Mouse (Mus musculus) CH12.LX (cell line): ENCODE data around the gene Inafm2.

Source experiments
- CHD2 ChIP-seq: IDR thresholded peaks from 2 replicates; pipeline ENCODE4 v1.6.1; 2011; ENCODE audit warnings: low read length, improper control_type of control experiment
- CTCF ChIP-seq, 2 experiments: IDR thresholded peaks in 1 of 2; conservative IDR thresholded peaks in 1 of 2; 2 replicates each; pipeline ENCODE4 v1.5.1; 2011 to 2012; ENCODE audit warnings: low read depth in 2 of 2, low read length in 2 of 2, improper control_type of control experiment in 1 of 2, inconsistent platforms in 1 of 2, mild to moderate bottlenecking in 1 of 2, moderate library complexity in 1 of 2
- EP300 ChIP-seq: IDR thresholded peaks from 2 replicates; pipeline ENCODE4 v1.6.1; 2011; ENCODE audit warnings: low read length, improper control_type of control experiment
- GABPA ChIP-seq: IDR thresholded peaks from 2 replicates; pipeline ENCODE4 v1.6.1; 2012; ENCODE audit warnings: low read depth, low read length, improper control_type of control experiment, inconsistent platforms; ENCODE audit not compliant: insufficient replicate concordance
- HCFC1 ChIP-seq: IDR thresholded peaks from 2 replicates; pipeline ENCODE4 v1.6.1; 2012; ENCODE audit warnings: low read depth, mild to moderate bottlenecking, inconsistent platforms, low read length, improper control_type of control experiment
- JUN ChIP-seq: IDR thresholded peaks from 2 replicates; pipeline ENCODE4 v1.6.1; 2011; ENCODE audit warnings: low read depth, mild to moderate bottlenecking, low read length, improper control_type of control experiment, moderate library complexity; ENCODE audit not compliant: insufficient read depth
- KAT2A ChIP-seq: IDR thresholded peaks from 2 replicates; pipeline ENCODE4 v1.6.1; 2012; ENCODE audit warnings: low read length, improper control_type of control experiment, inconsistent platforms; ENCODE audit not compliant: insufficient replicate concordance
- PAX5 ChIP-seq: IDR thresholded peaks from 2 replicates; pipeline ENCODE4 v1.6.1; 2012; ENCODE audit warnings: low read length, inconsistent platforms, mixed read lengths
- POLR2A ChIP-seq: IDR thresholded peaks from 2 replicates; pipeline ENCODE4 v1.6.1; 2011; ENCODE audit warnings: low read depth, mild to moderate bottlenecking, improper control_type of control experiment, low read length
- SIN3A ChIP-seq: IDR thresholded peaks from 2 replicates; pipeline ENCODE4 v1.6.1; 2012; ENCODE audit warnings: low read length, improper control_type of control experiment, inconsistent platforms
- TBP ChIP-seq: conservative IDR thresholded peaks from 2 replicates; pipeline ENCODE4 v1.6.1; 2011; ENCODE audit warnings: low read depth, low read length, improper control_type of control experiment
- TCF12 ChIP-seq: IDR thresholded peaks from 2 replicates; pipeline ENCODE4 v1.6.1; 2014; ENCODE audit warnings: low read depth, mild to moderate bottlenecking, inconsistent platforms, low read length, improper control_type of control experiment
- ZKSCAN1 ChIP-seq: IDR thresholded peaks from 2 replicates; pipeline ENCODE4 v1.6.1; 2012; ENCODE audit warnings: low read depth, inconsistent platforms, low read length, improper control_type of control experiment, borderline replicate concordance
- ZNF384 ChIP-seq: IDR thresholded peaks from 2 replicates; pipeline ENCODE4 v1.6.1; 2012; ENCODE audit warnings: low read depth, low read length, improper control_type of control experiment, inconsistent platforms

GRCm38 (mm10) chr2:118755407-118755806 lies 9.8 kb downstream of the Inafm2 start:
- TF ChIP-seq POLR2A = no peak
- no peak for TF ChIP-seq ZNF384
- TF ChIP-seq TCF12 = no peak
- peak in 1 of 2 experiments; percentile 40; a peak in 2 of 4 replicates for TF ChIP-seq CTCF (conservative IDR thresholded peaks at IDR 0.05 in 1 of 2, IDR thresholded peaks at IDR 0.05 in 1 of 2; ENCODE audit: low read depth in 2 of 2, low read length in 2 of 2)
- TF ChIP-seq CHD2 = no peak
- no peak for TF ChIP-seq HCFC1
- TF ChIP-seq TBP = no peak
- no peak for TF ChIP-seq KAT2A
- TF ChIP-seq JUN = no peak
- no peak for TF ChIP-seq ZKSCAN1
- no peak for TF ChIP-seq PAX5
- no peak for TF ChIP-seq EP300
- no peak for TF ChIP-seq SIN3A
- no peak for TF ChIP-seq GABPA
